Mouse (Mus musculus) ES-E14 (cell line): ENCODE data around the gene Otof. TPM values are rescaled to one million over a fixed set of nuclear protein-coding genes. Genes with fewer than 3 reads are reported as not detected.

Experiments
- DNase-seq: peaks from one replicate; pipeline ENCODE4 v3.0.0-alpha.2; 2013; ENCODE audit warnings: low read depth, low spot score
- H3K27ac ChIP-seq: 2 replicates; pipeline ENCODE4 v1.5.1; 2012; ENCODE audit warnings: low read depth, mild to moderate bottlenecking, low read length, moderate library complexity, mixed read lengths; ENCODE audit not compliant: poor library complexity, insufficient read depth, severe bottlenecking
- H3K36me3 ChIP-seq: 2 replicates; pipeline ENCODE4 v1.6.1; 2012; ENCODE audit warnings: mild to moderate bottlenecking, low read length, moderate library complexity, mixed read lengths; ENCODE audit not compliant: control insufficient read depth, poor library complexity, insufficient read depth, severe bottlenecking
- H3K4me1 ChIP-seq, 2 experiments: fragments of 150-350 bp in 1 of 2; sonication (generic) in 1 of 2; 2 replicates each; pipeline ENCODE4 v1.6.1; 2012; ENCODE audit warnings: low read length in 2 of 2, mild to moderate bottlenecking in 1 of 2, mixed read lengths in 1 of 2; ENCODE audit not compliant: control insufficient read depth in 2 of 2, insufficient read depth in 2 of 2, poor library complexity in 1 of 2
- H3K4me3 ChIP-seq, 2 experiments: fragments of 150-350 bp in 1 of 2; sonication (generic) in 1 of 2; 2 replicates each; pipeline ENCODE4 v1.5.1; 2012; ENCODE audit warnings: low read length in 2 of 2, low read depth in 1 of 2, mild to moderate bottlenecking in 1 of 2, mixed read lengths in 1 of 2; ENCODE audit not compliant: insufficient read depth in 1 of 2, poor library complexity in 1 of 2, severe bottlenecking in 1 of 2
- H3K9ac ChIP-seq: 2 replicates; pipeline ENCODE4 v1.6.1; 2012; ENCODE audit warnings: low read depth, mild to moderate bottlenecking, low read length, mixed read lengths; ENCODE audit not compliant: poor library complexity, insufficient read depth, severe bottlenecking
- H3K9me3 ChIP-seq: fragments of 150-350 bp; sonication (generic); 2 replicates; pipeline ENCODE4 v1.6.1; 2012; ENCODE audit warnings: low read depth, mild to moderate bottlenecking, low read length; ENCODE audit not compliant: control insufficient read depth, insufficient read depth
- CHD2 ChIP-seq: IDR thresholded peaks from 2 replicates; pipeline ENCODE4 v1.6.1; 2014; ENCODE audit warnings: mild to moderate bottlenecking, low read depth, low read length, inconsistent platforms
- HCFC1 ChIP-seq: IDR thresholded peaks from 2 replicates; pipeline ENCODE4 v1.6.1; 2012; ENCODE audit warnings: low read length, inconsistent platforms, borderline replicate concordance; ENCODE audit not compliant: insufficient read depth
- MAFK ChIP-seq: IDR thresholded peaks from 2 replicates; pipeline ENCODE4 v1.6.1; 2014; ENCODE audit warnings: mild to moderate bottlenecking, low read depth, low read length, inconsistent platforms; ENCODE audit not compliant: insufficient read depth
- ZC3H11A ChIP-seq: IDR thresholded peaks from 2 replicates; pipeline ENCODE4 v1.6.1; 2012; ENCODE audit warnings: low read depth, mild to moderate bottlenecking, inconsistent platforms, low read length, borderline replicate concordance
- ZNF384 ChIP-seq: IDR thresholded peaks from 2 replicates; pipeline ENCODE4 v1.6.1; 2012; ENCODE audit warnings: low read depth, low read length, inconsistent platforms
- in situ Hi-C, 2 experiments: fragments of 600-800 bp; cut with MboI; formaldehyde crosslinking; loops; one replicate each; pipeline ENCODE4 v1.15.1; 2025; ENCODE audit warnings: low sequenced_read_pairs in 2 of 2, inconsistent platforms in 1 of 2; ENCODE audit not compliant: unreplicated experiment in 2 of 2
- total RNA-seq: library from RNA; depleted of rRNA; stranded (reverse); fragments of 300-350 nt; gene quantifications from 2 replicates; pipeline ENCODE4 v1.2.3, GENCODE M21; 2012

Gene Otof
- total RNA-seq, 1 experiment: 0.18 TPM

DNA sequence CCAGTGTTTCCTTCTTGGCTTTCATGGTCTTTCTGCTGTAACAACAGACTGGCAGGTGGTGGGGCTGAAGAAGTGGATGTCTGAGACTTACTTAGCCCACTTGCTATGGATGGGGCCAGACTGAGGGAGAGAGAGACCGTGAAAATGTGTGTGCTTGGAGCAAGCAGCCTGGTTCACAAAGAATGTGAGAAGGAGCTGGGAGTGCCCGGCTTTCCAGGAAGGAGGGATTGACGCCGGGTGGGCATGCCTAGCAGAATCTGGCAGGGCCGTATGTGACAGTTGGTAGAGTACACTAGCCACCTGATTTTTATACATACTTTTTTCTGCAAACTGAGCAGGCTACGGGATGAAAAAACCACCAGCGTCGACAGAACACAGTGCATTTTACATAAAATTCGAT is 4.6 kb upstream of the Otof start:
- no peaks in the 10 kb centered on the region for H3K9me3 ChIP-seq
- H3K27ac ChIP-seq: no peak overlapping the region
- peaks cover 8 to 20% of the 10 kb centered on the region in 2 experiments; a peak in 3 of 4 replicates for H3K4me1 ChIP-seq
- 0 out of 2 replicates have a peak overlapping the region, but pooled peaks have one; percentile 6 for H3K9ac ChIP-seq
- in situ Hi-C loops: no loop called here
- no peaks in the 10 kb centered on the region for H3K36me3 ChIP-seq
- peak overlapping the region; percentile 41 to 51; a peak in 3 of 4 replicates for H3K4me3 ChIP-seq
- TF ChIP-seq HCFC1 (no peak), ZC3H11A (no peak), MAFK (no peak), ZNF384 (no peak), CHD2 (no peak)
- no peak for DNase-seq

GRCm38 (mm10) chr5:30465861-30466260 is 4.1 kb upstream of the Otof start, which contains the start of gene 1700001C02Rik:
1700001C02Rik (plus strand) TSS chr5:30466047.
- Histone ChIP-seq H3K9me3 (no peaks in the 10 kb centered on the region), H3K4me3 (peak within 1 kb of the TSS; percentile 41 to 51; a peak in 3 of 4 replicates), H3K27ac (no peak within 1 kb of the TSS), H3K9ac (peak within 1 kb of the TSS; percentile 6; the same call in 1 of the 2 replicates), H3K4me1 (peaks cover 8 to 17% of the 10 kb centered on the region in 2 experiments; a peak in 3 of 4 replicates), H3K36me3 (no peaks in the 10 kb centered on the region)
- no peak for DNase-seq
- no peak for TF ChIP-seq HCFC1
- TF ChIP-seq ZC3H11A: no peak
- in situ Hi-C loops: no loop called here

DNA sequence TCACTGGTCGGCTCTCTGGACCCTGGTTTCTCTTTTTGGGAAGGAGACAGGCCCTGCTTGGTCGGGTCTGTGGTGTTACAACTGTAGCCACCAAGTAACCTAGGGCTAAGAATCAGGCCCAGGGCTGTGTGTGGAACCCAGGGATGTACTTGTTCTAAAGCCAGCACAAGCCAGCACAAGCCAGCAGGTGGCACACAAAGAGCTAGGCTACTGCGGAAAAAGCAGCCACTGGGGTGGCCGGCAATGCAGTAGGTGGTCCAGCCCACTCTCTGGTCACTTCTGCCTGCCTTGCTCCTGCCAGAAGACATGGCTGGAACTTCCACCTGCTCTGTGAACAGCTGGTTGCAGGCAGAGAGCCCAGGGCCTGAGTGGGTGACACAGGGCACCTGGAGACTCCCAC is 1.6 kb downstream of the Otof start:
- Histone ChIP-seq H3K27ac (no peak overlapping the region), H3K9ac (no peak overlapping the region), H3K36me3 (no peaks in the 10 kb centered on the region), H3K4me1 (no peaks in the 10 kb centered on the region; a peak in 1 of 4 replicates), H3K4me3 (no peak overlapping the region), H3K9me3 (no peaks in the 10 kb centered on the region)
- DNase-seq: no peak
- TF ChIP-seq CHD2 (no peak), ZC3H11A (no peak), HCFC1 (no peak), ZNF384 (no peak), MAFK (no peak)
- in situ Hi-C loops: no loop called here

DNA sequence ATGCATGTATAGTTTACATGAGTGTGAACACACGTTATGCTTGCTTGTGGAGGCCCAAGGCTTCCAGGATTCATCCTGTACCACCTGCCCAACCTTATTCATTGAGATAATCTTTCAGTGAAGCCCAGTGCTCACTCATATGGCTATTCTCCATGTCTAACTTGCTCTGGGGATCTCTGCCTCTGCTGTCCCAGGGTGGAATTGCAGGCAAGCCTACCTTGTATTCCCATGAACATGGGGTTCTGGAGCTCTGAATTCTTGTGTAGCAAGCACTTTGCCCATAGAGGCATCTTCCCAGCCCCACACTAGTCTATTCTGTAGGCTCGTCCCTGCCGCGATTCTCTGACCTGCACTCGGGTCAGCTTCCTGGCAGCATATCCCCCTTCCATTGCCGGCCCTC is 5.7 kb downstream of the Otof start:
- Histone ChIP-seq H3K4me3 (no peak overlapping the region), H3K9ac (no peak overlapping the region), H3K36me3 (no peaks in the 10 kb centered on the region), H3K27ac (no peak overlapping the region), H3K4me1 (no peaks in the 10 kb centered on the region), H3K9me3 (no peaks in the 10 kb centered on the region)
- TF ChIP-seq MAFK: no peak
- no peak for TF ChIP-seq ZNF384
- in situ Hi-C loops: no loop called here
- no peak for DNase-seq

DNA sequence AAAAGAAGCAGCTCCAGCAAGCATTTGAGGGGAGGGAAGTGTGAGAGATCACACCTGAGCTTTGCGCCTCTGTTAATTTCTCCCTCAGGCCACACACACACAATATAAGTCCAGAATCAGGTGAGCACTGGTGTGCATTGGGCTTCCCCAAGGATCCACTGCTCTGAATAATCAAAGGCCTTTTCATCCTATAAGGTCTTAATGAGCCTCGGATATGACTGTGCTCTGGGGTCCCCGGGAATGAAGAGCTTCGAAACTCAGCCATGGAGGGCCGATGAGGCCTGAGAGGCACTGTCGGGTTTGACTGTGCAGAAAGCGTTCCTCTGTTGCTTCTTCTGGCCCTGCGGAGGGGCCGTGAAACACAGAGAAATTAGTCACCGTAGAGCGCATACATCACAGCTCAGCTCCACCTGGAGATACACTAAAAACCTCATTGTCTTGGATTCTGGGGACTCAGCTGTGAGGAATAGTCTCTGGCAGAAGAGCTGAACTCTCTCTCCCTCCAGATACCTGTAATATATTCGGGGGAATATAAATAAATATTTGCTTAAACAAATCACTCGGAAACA is 17.3 kb downstream of the Otof start:
- Histone ChIP-seq H3K9me3 (no peaks in the 10 kb centered on the region), H3K9ac (no peak overlapping the region)

More for the DNA sequence above, 17.3 kb downstream of the Otof start:
- DNase-seq: no peak
- Histone ChIP-seq H3K4me1 (0 out of 4 replicates have a peak, but pooled peaks cover 0 to 3% of the 10 kb centered on the region in 2 experiments), H3K36me3 (no peaks in the 10 kb centered on the region), H3K4me3 (no peak overlapping the region), H3K27ac (no peak overlapping the region)
- no peak for TF ChIP-seq ZC3H11A
- TF ChIP-seq ZNF384: no peak
- no peak for TF ChIP-seq HCFC1
- TF ChIP-seq MAFK: no peak
- TF ChIP-seq CHD2: no peak
- in situ Hi-C loops: no loop called here
